Mouse (Mus musculus): Measurements from ENCODE around the gene Ncl.
A peak's percentile ranks its signal among the peaks of the same experiment; 100 is the strongest.

The Ncl gene

GRCm38 (mm10) chr1:86358906-86359797, at the start of gene Ncl:
Ncl (minus strand) TSS chr1:86359400.
- peak; percentile 99 for DNase-seq

- DNase-seq: no peak
These were observed 49.3 kb upstream of the Ncl start for GRCm38 (mm10) chr1:86408515-86408914.

- no peak for DNase-seq
These were observed 47.7 kb upstream of the Ncl start for GRCm38 (mm10) chr1:86406914-86407313.

- no peak for DNase-seq
These were observed 47.1 kb upstream of the Ncl start for GRCm38 (mm10) chr1:86406313-86406712.

DNA sequence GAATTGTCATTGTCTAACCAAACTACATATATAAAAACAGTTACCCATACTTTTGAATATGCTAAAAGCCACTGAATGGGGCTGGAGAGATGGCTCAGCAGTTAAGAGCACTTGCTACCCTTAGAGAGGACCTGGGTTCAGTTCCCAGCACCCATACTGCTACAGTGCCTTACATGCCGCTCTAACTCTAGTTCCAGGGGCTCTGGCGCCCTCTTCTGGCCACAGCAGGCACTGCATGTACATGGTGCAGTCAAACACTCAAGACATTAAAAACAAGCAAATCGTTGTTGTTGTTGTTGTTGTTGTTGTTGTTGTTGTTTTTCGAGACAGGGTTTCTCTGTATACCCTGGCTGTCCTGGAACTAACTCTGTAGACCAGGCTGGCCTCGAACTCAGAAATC, 45.6 kb upstream of the Ncl start:
- no peak for DNase-seq

DNA sequence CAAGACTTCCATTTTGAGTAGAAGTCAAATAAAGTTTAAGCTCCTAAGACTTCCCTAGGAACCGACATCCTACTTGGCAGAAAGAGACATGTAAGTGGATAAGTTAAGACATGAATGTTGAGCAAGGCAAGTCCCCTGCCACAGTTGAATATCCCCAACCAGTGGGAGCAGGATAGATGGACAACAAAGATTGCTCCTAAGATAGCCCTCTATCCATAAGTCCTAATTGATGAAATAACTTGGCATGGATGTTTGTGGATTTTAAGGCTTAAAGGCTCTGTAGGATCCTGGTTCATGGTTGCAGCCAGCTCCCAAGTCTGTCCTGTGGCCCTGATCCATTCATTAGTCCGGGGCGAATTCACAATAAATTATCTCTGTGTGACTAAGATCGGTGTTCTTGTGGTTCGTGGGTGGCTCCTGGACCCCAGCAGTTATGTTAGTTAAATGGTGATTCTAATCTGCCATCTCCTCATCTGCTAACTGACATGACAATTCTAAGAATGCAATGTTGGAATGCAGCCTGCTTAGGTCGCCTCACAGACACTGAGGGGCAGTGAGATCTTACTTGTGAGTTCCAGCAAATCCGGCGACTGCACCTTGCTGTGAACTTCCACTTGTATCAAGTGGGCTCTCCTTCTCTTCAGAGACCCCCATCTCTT, 41.0 kb upstream of the Ncl start:
- no peak for DNase-seq

DNA sequence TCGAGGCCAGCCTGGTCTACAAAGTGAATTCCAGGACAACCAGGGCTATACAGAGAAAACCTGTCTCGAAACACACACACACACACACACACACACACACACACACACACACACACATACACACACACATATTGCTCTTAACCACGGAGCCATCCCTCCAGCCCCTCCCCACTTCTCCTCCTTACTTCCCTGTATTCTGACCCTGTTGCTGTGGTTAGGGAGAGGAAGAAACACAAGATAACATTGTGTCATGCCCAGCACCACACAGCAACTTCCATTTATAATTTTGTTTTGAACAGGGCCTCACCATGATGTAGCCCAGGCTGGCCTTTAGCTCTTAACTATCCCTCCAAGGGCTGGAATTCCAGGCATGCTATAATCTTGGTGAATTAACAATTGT, 40.1 kb upstream of the Ncl start:
- no peak for DNase-seq

DNA sequence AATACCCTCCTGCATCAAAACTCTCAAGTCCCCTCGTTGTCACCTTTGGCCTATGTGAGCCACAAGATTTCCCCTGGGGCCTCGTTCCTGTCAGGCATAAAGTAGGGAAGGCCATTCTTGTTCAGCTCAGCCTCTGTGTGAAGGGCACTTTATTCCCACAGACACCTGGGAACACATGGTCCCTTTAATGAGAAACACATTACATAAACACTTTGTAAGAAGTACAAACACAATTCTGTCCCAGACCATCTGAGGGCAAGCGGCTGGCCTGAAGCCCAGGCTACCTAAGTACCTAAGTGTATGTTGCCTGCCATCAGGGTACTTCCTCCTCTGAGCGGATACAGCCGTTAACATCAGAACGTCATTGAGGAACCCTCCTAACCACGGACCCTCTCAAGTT, 39.0 kb upstream of the Ncl start:
- DNase-seq: no peak

DNA sequence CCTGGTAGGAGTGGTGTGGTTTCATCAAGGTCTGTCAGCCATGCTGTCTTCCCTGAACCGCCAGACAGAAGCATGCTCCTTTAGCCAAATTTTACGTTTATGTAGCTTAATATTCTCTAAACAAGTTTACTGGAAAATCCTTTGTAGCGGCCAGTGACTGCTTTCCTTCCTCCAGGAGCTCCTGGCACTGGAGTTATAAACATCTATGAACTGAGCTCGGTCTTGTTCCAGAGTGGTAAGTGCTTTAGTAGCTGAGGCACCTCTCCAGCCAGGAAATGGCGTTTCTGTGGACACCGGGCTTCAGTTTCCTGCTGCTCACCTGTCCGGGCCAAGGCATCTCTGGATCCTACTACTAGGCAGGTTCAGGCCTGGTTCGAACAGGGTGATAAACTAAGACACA, 38.4 kb upstream of the Ncl start:
- DNase-seq: no peak

DNA sequence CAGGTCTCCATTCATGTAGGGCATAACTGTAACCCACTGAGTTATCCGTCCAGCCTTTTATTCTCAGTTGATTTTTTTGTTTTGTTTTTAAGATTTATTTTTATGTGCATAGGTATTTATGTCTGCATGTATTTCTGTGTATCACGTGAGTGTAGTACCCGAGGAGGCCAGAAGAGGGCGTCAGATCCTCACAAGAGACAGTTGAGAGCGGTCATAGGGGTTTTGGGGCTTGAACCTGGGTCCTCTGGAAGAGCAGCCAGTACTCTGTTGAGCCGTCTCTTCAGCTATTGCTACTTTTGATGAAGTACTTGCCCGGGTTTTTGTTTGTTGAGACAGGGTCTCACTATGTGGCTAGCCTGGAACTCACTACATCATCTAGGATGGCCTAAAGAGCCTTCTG, 36.7 kb upstream of the Ncl start:
- no peak for DNase-seq

DNA sequence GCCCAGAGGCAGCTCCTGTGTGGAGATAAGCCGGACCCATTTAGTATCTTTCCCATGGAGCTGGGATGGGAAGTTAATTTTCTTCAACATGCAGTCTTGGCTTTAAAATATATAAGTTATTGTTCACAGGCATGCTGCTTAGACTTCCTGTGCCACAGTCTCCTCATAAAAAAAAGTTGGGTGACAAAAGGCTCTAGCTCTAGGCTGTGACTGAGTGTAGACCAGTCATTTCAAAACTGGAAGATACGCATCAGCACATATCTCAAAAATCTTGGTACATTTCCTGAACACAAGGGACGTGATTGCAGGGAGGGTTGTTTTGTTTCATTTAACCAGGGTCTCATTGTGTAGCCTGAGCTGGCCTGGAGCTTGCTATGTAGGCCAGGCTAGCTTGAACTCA, 35.0 kb upstream of the Ncl start:
- DNase-seq: no peak

DNA sequence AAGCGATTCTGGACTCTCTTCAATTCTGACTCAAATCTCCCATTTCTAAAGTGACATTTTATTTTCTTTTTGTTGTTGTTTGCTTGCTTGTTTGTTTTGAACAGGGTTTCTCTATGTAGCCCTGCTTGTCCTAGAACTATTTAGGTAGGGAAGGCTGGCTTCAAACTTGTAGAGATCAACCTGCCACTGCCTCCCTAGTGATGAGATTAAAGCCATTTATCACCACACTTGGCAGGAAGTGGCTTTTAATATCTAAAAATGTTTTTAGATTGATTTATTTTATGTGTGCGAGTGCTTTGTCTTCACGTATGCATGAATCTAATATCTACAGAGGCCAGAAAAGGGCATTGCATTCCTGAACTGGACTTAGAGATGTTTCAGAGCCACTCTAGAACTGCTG, 34.0 kb upstream of the Ncl start:
- no peak for DNase-seq

- peak; percentile 35 for DNase-seq
These were observed 32.2 kb upstream of the Ncl start for GRCm38 (mm10) chr1:86391425-86391824.

GRCm38 (mm10) chr1:86389230-86389629, 30.0 kb upstream of the Ncl start:
- peak; percentile 43 for DNase-seq

DNA sequence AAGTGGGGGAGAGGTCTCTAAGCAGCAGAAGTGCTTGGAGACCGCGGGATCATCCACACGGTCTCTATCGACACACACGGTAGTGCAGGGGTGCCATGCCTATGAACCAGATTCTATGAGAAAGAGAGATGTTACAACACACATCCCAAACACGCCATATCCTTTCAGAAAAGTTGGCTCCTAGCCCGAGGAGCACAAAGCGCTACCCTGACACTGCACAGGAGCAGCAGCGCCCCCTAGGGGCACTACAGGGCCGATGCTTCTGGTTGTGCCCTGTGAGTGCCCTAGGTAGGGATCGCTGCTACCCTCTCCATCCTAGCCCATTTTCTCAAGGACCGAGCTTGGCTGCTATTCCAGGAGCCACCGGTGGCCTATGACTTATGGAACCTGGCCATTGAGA, 21.8 kb upstream of the Ncl start:
- peak; percentile 40 for DNase-seq

- DNase-seq: no peak
These were observed 20.0 kb upstream of the Ncl start for GRCm38 (mm10) chr1:86379161-86379569.

DNA sequence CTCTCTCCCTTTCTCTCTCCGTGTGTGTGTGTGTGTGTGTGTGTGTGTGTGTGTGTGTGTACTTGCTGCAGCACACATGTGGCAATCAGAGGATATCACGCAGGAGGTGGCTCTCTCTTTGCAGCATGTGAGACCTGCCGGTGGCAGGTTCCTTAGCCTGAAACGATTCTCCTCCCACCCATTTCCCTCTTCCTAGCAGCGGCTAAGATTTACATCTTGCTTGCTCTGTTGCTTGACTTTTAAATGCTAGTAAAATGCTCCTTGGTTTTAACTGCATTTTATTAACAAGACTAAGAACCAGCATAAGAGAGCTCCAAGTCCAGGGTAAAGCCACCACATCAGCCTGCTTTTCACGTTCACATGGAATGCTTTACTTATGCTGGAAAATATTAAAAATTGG, 19.5 kb upstream of the Ncl start:
- DNase-seq: no peak

- DNase-seq: no peak
These were observed 17.2 kb upstream of the Ncl start for GRCm38 (mm10) chr1:86376354-86376753.

DNA sequence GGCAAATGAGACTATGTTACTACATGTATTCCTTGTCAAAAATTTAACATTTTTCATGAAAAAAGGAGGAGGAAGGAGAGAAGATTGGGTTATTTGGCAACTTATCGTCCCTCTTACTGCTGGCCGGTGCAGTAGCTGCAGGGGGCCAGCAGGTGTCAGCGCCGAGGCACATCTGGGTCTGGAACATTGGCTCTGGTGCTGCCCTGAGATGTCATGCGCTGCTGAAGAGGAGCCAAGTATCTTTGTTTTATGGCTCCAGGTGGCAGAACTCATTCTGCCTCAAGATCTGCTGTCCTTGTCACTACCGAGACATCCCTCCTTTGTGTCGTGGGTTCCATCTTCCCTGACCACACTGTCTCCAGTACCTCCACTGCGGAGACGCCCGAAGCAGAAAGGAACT, 12.8 kb upstream of the Ncl start:
- no peak for DNase-seq

DNA sequence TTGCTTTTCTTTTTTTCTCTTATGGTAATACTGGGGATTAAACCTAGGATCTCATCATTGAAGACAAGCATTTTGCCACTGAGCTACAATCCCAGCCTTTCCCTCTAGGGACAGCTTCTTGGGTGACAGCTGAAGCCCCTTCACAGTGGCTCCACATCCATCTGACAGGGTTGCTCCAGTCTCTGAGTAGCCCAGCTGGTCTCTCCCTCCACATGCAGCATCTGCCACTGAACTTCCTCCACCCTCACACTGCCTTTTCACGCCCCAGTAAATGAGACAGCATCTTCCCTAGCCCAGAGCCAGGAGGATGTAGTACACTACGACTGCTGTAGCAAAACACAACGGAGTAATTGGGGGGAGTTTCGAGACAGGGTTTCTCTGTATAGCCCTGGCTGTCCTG, 8.9 kb upstream of the Ncl start:
- no peak for DNase-seq

DNA sequence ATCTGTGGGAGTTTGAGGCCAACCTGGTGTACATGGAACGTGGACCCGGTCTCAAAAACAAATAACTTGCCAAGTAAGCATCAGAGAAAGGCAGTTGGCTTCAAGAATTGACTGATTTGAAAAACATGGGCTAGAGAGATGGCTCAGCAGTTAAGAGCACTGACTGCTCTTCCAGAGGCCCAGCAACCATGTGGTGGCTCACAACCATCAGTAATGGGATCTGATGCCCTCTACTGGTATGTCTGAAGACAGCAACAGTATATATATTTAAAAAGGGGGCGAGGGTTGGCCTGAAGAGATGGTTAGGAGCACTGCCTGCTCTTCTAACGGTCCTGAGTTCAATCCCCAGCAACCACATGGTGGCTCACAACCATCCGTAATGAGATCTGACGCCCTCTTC, 4.5 kb upstream of the Ncl start:
- no peak for DNase-seq

GRCm38 (mm10) chr1:86361852-86362615, 2.8 kb upstream of the Ncl start:
- DNase-seq: no peak

DNA sequence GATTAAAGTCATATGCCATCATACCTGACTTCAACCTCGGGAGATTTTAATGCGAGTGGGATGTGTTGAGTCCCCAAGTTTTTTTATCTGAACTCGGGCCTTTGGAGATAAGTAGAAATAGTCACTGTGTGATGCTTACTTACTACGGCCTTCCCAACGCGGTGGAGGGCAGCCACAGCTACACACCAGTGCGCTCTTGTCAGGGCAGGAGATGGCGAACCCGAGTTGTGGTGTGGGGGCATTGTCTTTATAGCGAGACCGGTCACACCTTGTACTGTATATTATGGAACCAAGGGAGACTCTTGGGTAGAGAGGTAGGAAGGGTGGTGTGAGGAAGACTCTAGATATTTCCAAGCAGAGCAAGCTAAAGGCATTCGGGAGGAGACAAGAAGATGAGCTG, 1.2 kb upstream of the Ncl start:
- peak; percentile 22 for DNase-seq

GRCm38 (mm10) chr1:86359798-86360179, 589 bp upstream of the Ncl start:
- DNase-seq: no peak

Measured in cerebellum, adult 11-12 months (tissue).